Mouse (Mus musculus) monocyte, adult 2 months (primary cell): ENCODE results near the gene Cd44.

Experiments
- DNase-seq, 2 experiments: peaks; one replicate each; pipeline ENCODE4 v3.0.0; 2022; ENCODE audit warnings: low spot score in 2 of 2, low read depth in 1 of 2

Gene Cd44

DNA sequence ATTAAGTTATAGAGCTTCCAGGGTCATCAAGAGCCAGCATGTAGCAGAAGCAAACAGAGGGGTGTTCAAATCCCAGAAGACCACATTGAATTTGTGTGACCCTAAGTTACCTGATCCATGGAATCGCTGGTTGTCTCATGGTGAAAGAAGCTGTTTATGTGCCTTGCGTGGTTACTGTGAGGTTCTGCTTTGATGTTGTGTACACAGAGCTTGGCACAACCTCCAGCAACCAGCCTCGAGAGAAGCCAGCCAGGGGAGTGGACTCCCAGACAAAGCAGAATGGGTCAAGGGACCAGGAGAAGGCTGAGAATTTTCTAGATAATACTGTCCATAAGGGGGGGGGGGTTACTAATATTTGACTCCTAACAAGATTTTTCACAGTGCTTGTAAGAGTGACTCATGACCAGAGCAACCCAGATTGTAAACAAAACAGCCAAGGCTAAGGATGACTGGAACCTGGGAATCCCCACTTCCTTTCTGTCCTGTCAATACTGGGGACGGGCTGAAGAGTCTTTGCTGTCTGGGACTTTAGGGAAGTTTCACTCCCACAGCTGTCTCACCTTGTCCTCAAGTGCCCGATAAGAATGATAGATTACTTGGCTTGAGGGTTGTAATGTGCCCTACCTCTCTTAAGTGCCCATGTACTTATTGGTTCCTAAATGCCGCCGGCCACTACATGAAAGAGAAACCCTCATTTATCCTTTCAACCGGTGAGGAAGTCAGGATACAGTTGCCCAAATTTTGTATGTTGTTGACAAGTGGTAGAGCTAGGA is 136.7 kb downstream of the Cd44 start:
- DNase-seq, result no peak

DNA sequence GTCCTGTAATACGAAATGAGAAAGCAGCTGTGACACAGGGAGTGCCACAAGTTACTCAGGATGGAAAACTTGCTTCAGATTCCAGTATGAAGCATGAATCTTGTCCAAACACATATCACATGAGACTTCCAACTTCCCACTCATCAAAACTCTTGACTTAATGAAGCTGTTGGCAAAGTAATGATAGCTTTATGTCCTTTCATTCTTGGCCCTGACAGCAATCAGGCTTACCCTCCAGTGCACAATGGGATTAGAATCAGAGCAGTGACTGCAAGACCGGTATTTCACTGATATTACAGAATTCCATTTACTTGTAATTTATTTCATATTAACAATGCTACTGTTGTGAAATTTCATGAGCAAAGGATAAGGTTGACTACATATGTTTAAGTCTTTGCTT is 137.5 kb downstream of the Cd44 start:
- DNase-seq, result no peak

DNA sequence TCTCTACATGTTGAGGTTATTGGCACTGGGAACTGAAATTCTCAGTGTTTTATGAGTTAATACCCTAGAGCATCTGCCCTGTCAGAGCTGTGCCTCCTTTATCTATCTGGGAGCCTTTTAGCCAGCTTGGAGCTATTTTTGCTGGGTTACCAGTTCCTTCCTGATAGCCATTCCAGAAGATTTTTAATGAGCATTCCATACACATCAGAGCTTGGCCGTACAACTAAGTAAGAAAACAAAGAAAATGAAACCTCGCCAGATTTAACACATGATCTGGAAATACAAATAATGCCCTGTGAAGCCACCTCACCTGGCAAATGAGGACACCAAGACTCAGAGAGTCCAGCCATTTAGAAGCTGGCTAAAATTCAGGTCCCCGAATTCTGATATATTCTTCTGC is 138.3 kb downstream of the Cd44 start:
- DNase-seq, result no peak
